ENCODE assay signal across 22 mouse cellular contexts in genomic region chr15:102160415-102161060, GRCm38 (mm10). TPM values are rescaled to one million over a fixed set of nuclear protein-coding genes. Genes with fewer than 3 reads are reported as not detected.
A peak's percentile ranks its signal among the peaks of the same experiment; 100 is the strongest.
DNase-seq lines count a peak whose midpoint lies in the region; ATAC-seq and TF ChIP-seq lines count a peak whose summit lies in the region.
"Had no signal": no experiment of that assay in that cellular context is flagged by ENCODE, and none has a peak within 500 bp of the region (broad histone marks: within the 10 kb centered on the region; RNA-seq: fewer than 3 reads in every experiment).

No protein-coding gene starts in this region.

- ATAC-seq in megakaryocyte, adult 5-6 weeks (ENCODE audit: poor library complexity, severe bottlenecking), result peak; percentile 24; the same call in 1 of the 2 replicates
- ATAC-seq: liver, postnatal 0 days had no signal

- no peak overlapping the region for H3K27ac ChIP-seq in layer of hippocampus, adult 2 months
- H3K27ac ChIP-seq: embryonic facial prominence, embryonic 10.5 days; heart, adult 2 months; left cerebral cortex, adult 2 months; limb, embryonic 10.5 days had no signal

- DNase-seq in thymus, postnatal 14 days, result peak; percentile 33
- DNase-seq in thymus, postnatal 0 days (ENCODE audit: low spot score), result no peak
- DNase-seq in T-cell, adult 2 months (ENCODE audit: low spot score), result peak; percentile 27
- DNase-seq in left cerebral cortex, postnatal 25 days (ENCODE audit: low spot score in 2 of 2), result no peak
- DNase-seq in layer of hippocampus, adult 2 months (ENCODE audit: low spot score in 2 of 2), result no peak
- no peak for DNase-seq in gastrocnemius, postnatal 36 days
- DNase-seq: adrenal gland, postnatal 36 days; cerebellum, adult 2 months; heart, adult 2 months; heart, postnatal 36 days; kidney, adult 18-20 months; kidney, postnatal 14 days; layer of hippocampus, adult 9-11 months; liver, postnatal 0 days; lung, postnatal 10 days had no signal

- TF ChIP-seq CTCF in layer of hippocampus, adult 2 months (conservative IDR thresholded peaks at IDR 0.05), result no peak

- H3K4me3 ChIP-seq in layer of hippocampus, adult 2 months, result no peak overlapping the region
- H3K4me3 ChIP-seq: embryonic facial prominence, embryonic 10.5 days; heart, adult 2 months; left cerebral cortex, adult 2 months; limb, embryonic 10.5 days had no signal

- intact Hi-C loops in left cerebral cortex, postnatal 25 days (cut with DNase I), result no loop called here
- intact Hi-C loops in gastrocnemius, postnatal 36 days (cut with DNase I), result no loop called here

RNA-seq across cellular contexts. Expression of gene Soat2, which starts 10.2 kb away (rescaled TPM):
- polyA plus RNA-seq in thymus, postnatal 0 days (2015; fragmentation: Nextera tagmentation; extraction: Ambion mirVana), result 1.0 and 1.1 TPM in 2 replicates
- total RNA-seq in megakaryocyte, adult 5-6 weeks (2015), result 0.78 and 0.82 TPM in 2 replicates
- 0.89 and 1.1 TPM in 2 replicates for total RNA-seq in megakaryocyte, adult 5-6 weeks (2017)
- total RNA-seq in left cerebral cortex, postnatal 25 days (2021), result under 1 TPM in 1 of 2 experiments, not detected in 1; 0.14 TPM
- total RNA-seq in layer of hippocampus, adult 2 months (2021), result not detected
- under 1 TPM in 1 of 2 experiments, not detected in 1; 0.15 TPM for total RNA-seq in gastrocnemius, postnatal 36 days (2021)
- total RNA-seq: heart, postnatal 36 days; midbrain, postnatal 0 days had no signal
- polyA plus RNA-seq: cerebellum, adult 2 months; forebrain, embryonic 11.5 days had no signal

RNA-seq across cellular contexts. Expression of gene Igfbp6, which starts 16.4 kb away (rescaled TPM):
- polyA plus RNA-seq in thymus, postnatal 0 days (2015; fragmentation: Nextera tagmentation; extraction: Ambion mirVana), result 6.8 and 7.5 TPM in 2 replicates
- 1.3 TPM in 1 of 2 replicates, not detected in the other for total RNA-seq in megakaryocyte, adult 5-6 weeks (2015)
- not detected in 2 replicates for total RNA-seq in megakaryocyte, adult 5-6 weeks (2017)
- total RNA-seq in left cerebral cortex, postnatal 25 days (2021), result 10 to 100 TPM; 36.5 to 43.1 TPM
- 1 to 10 TPM; 6.9 to 7.7 TPM for total RNA-seq in layer of hippocampus, adult 2 months (2021)
- total RNA-seq in gastrocnemius, postnatal 36 days (2021), result 10 to 100 TPM; 42.6 TPM
- total RNA-seq: megakaryocyte-erythroid progenitor cell, adult 5-6 weeks had no signal
- polyA plus RNA-seq: forebrain, embryonic 11.5 days had no signal

RNA-seq across cellular contexts. Expression of gene Spryd3, which starts 24.5 kb away (rescaled TPM):
- polyA plus RNA-seq in thymus, postnatal 0 days (2015; fragmentation: Nextera tagmentation; extraction: Ambion mirVana), result 19.1 and 19.9 TPM in 2 replicates
- 6.1 and 7.5 TPM in 2 replicates for total RNA-seq in megakaryocyte, adult 5-6 weeks (2015)
- 20.6 and 22.6 TPM in 2 replicates for total RNA-seq in megakaryocyte, adult 5-6 weeks (2017)
- total RNA-seq in left cerebral cortex, postnatal 25 days (2021), result 100 to 1,000 TPM; 142 to 146 TPM
- 100 to 1,000 TPM; 151 to 155 TPM for total RNA-seq in layer of hippocampus, adult 2 months (2021)
- 1 to 10 TPM; 6.0 to 6.2 TPM for total RNA-seq in gastrocnemius, postnatal 36 days (2021)

RNA-seq across cellular contexts. Expression of gene Zfp740, which starts 42.5 kb away (rescaled TPM):
- 48.8 and 64.9 TPM in 2 replicates for polyA plus RNA-seq in thymus, postnatal 0 days (2015; fragmentation: Nextera tagmentation; extraction: Ambion mirVana)
- total RNA-seq in megakaryocyte, adult 5-6 weeks (2015), result 27.7 and 38.0 TPM in 2 replicates
- total RNA-seq in megakaryocyte, adult 5-6 weeks (2017), result 39.9 and 48.4 TPM in 2 replicates
- 10 to 100 TPM; 58.5 to 64.9 TPM for total RNA-seq in left cerebral cortex, postnatal 25 days (2021)
- 10 to 100 TPM; 68.3 to 76.5 TPM for total RNA-seq in layer of hippocampus, adult 2 months (2021)
- 10 to 100 TPM; 24.3 to 26.6 TPM for total RNA-seq in gastrocnemius, postnatal 36 days (2021)

RNA-seq across cellular contexts. Expression of gene Csad, which starts 44.0 kb away (rescaled TPM):
- 32.2 and 33.7 TPM in 2 replicates for polyA plus RNA-seq in thymus, postnatal 0 days (2015; fragmentation: Nextera tagmentation; extraction: Ambion mirVana)
- 5.6 and 9.3 TPM in 2 replicates for total RNA-seq in megakaryocyte, adult 5-6 weeks (2015)
- total RNA-seq in megakaryocyte, adult 5-6 weeks (2017), result 8.6 and 15.4 TPM in 2 replicates
- 10 to 100 TPM; 28.4 to 32.1 TPM for total RNA-seq in left cerebral cortex, postnatal 25 days (2021)
- 10 to 100 TPM; 39.5 to 40.4 TPM for total RNA-seq in layer of hippocampus, adult 2 months (2021)
- 1 to 10 TPM; 7.5 to 7.6 TPM for total RNA-seq in gastrocnemius, postnatal 36 days (2021)

Comparison
In these comparisons a context has a peak if more than half of its experiments do, and no peak if none do; other contexts are left out.
1. DNase-seq: peak in thymus, postnatal 14 days (single experiment) and T-cell, adult 2 months (single experiment); none in thymus, postnatal 0 days (single experiment), left cerebral cortex, postnatal 25 days (0 of 2), layer of hippocampus, adult 2 months (0 of 2) and gastrocnemius, postnatal 36 days (0 of 2).
2. RNA of gene Igfbp6, which starts 16.4 kb away (total RNA-seq): 36.5 to 43.1 TPM in left cerebral cortex, postnatal 25 days and 42.6 TPM in gastrocnemius, postnatal 36 days; 6.9 to 7.7 TPM in layer of hippocampus, adult 2 months and 1.3 TPM in megakaryocyte, adult 5-6 weeks; every median in the first group is over 4 times any median in the second.
3. RNA of gene Spryd3, which starts 24.5 kb away (total RNA-seq): 151 to 155 TPM in layer of hippocampus, adult 2 months and 142 to 146 TPM in left cerebral cortex, postnatal 25 days; 6.1 to 22.6 TPM in megakaryocyte, adult 5-6 weeks and 6.0 to 6.2 TPM in gastrocnemius, postnatal 36 days; every median in the first group is over 4 times any median in the second.